Mouse (Mus musculus): ENCODE results near the gene Vipas39.

- TF ChIP-seq CTCF (conservative IDR thresholded peaks at IDR 0.05; ENCODE audit: low read length): no peak
- no peak for TF ChIP-seq POU5F1 (IDR thresholded peaks at IDR 0.05; ENCODE audit: borderline replicate concordance, low read length)
These were observed 612 bp downstream of the Vipas39 start for GRCm38 (mm10) chr12:87265444-87265843.
